Mouse (Mus musculus) limb, embryonic 14.5 days (tissue): ENCODE measurements around the gene Sobp. TPM values are rescaled to one million over a fixed set of nuclear protein-coding genes. Genes with fewer than 3 reads are reported as not detected.

ENCODE experiments used
- ATAC-seq: fragments of 200-750 bp; cut with Nextera tagmentation; 2 replicates; pipeline ENCODE4 v1.8.0; 2017; ENCODE audit warnings: low read depth, moderate number of reproducible peaks, moderate TSS enrichment; ENCODE audit not compliant: low FRiP score
- DNase-seq: peaks from one replicate; pipeline ENCODE4 v3.0.0-alpha.2; 2015; ENCODE audit warnings: low spot score
- H3K27ac ChIP-seq: fragments of 300-500 bp; sonication (generic); replicated peaks from 2 replicates; pipeline ENCODE4 v1.5.1; 2014; ENCODE audit warnings: low read depth, mild to moderate bottlenecking, low read length, moderate library complexity, mixed read lengths
- H3K27me3 ChIP-seq: fragments of 300-500 bp; sonication (generic); 2 replicates; pipeline ENCODE4 v1.6.1; 2014; ENCODE audit warnings: low read length, mixed read lengths; ENCODE audit not compliant: control insufficient read depth, insufficient read depth
- H3K36me3 ChIP-seq: fragments of 300-500 bp; sonication (generic); 2 replicates; pipeline ENCODE4 v1.6.1; 2014; ENCODE audit warnings: mild to moderate bottlenecking, low read length, moderate library complexity, mixed read lengths; ENCODE audit not compliant: control insufficient read depth, insufficient read depth
- H3K4me1 ChIP-seq: fragments of 300-500 bp; sonication (generic); 2 replicates; pipeline ENCODE4 v1.6.1; 2014; ENCODE audit warnings: antibody characterized with exemption, low read length, mixed read lengths; ENCODE audit not compliant: control insufficient read depth, insufficient read depth
- H3K4me2 ChIP-seq: fragments of 300-500 bp; sonication (generic); replicated peaks from 2 replicates; pipeline ENCODE4 v1.6.1; 2014; ENCODE audit warnings: low read depth, mild to moderate bottlenecking, low read length, moderate library complexity; ENCODE audit not compliant: severe bottlenecking
- H3K4me3 ChIP-seq: fragments of 300-500 bp; sonication (generic); replicated peaks from 2 replicates; pipeline ENCODE4 v1.5.1; 2014; ENCODE audit warnings: low read length
- H3K9ac ChIP-seq: fragments of 300-500 bp; sonication (generic); 2 replicates; pipeline ENCODE4 v1.6.1; 2014; ENCODE audit warnings: mild to moderate bottlenecking, low read depth, low read length, moderate library complexity; ENCODE audit not compliant: severe bottlenecking
- H3K9me3 ChIP-seq: fragments of 300-500 bp; sonication (generic); 2 replicates; pipeline ENCODE4 v1.6.1; 2016; ENCODE audit warnings: low read length; ENCODE audit not compliant: control insufficient read depth
- POLR2A ChIP-seq: fragments of 200-500 bp; IDR thresholded peaks from 2 replicates; pipeline ENCODE4 v1.8.0; 2012; ENCODE audit warnings: inconsistent platforms, mild to moderate bottlenecking, moderate library complexity, borderline replicate concordance; ENCODE audit not compliant: insufficient read depth, insufficient read length; ENCODE audit errors: extremely low read depth
- WGBS: fragments of 180-500 bp; shearing (Covaris S2); extraction: QIAGEN DNeasy Blood & Tissue Kit; methylation state at CpG from one replicate; pipeline ENCODE4 v1.1.7; 2014; 5-methylcytosine and 5-hydroxymethylcytosine counted together
- polyA plus RNA-seq, 2 experiments: library from polyadenylated mRNA; depleted of rRNA in 1 of 2; stranded (reverse) in 1 of 2; unstranded in 1 of 2; fragments of >200 nt; fragmentation: Nextera tagmentation in 1 of 2; extraction: Ambion mirVana in 1 of 2; gene quantifications; 2 replicates each; pipeline versions ENCODE4 v1.2.1 to v1.2.3; 2012 to 2014

Gene Sobp
- polyA plus RNA-seq, 2 experiments, result 4.9 to 6.2 TPM

- H3K27me3 ChIP-seq, result no peaks in the 10 kb centered on the region
- H3K9ac ChIP-seq, result no peak overlapping the region
- no peaks in the 10 kb centered on the region for H3K4me1 ChIP-seq
- H3K9me3 ChIP-seq, result no peaks in the 10 kb centered on the region
- H3K27ac ChIP-seq, result no peak overlapping the region
- no peak overlapping the region for H3K4me2 ChIP-seq
- no peak for TF ChIP-seq POLR2A
- WGBS, result 77% methylated on average over 7 of the region's 7 CpGs
- H3K4me3 ChIP-seq, result no peak overlapping the region
- no peak for ATAC-seq
- DNase-seq, result no peak
- peaks cover 7% of the 10 kb centered on the region; the same call in 1 of the 2 replicates for H3K36me3 ChIP-seq
Measured at GRCm38 (mm10) chr10:43065331-43065730, 109.0 kb downstream of the Sobp start.

DNA sequence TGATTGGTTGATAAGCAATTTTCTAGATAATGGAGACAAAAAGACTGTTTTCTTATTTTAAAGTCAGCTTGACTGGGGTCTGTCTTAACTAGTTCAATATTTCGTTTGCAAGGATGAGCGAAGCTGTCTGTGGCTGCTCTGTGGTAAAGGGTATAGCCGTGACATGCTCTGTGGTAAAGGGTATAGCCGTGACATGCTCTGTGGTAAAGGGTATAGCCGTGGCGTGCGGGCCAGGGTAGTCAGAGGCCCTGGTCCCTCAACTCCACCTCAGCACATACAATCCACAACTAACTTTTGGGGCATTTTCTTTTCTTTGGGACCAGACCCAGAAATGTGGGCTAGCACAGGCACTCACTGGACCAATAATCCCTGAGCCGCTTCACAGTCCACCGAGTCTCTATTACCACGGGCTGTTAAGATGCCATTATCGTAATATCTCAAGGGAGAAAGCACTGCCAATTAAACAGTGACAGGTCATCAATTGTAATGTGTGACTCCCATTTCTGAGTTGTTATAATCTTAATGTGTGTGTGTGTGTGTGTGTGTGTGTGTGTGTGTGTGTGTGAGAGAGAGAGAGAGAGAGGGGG lies 112.7 kb downstream of the Sobp start:
- no peaks in the 10 kb centered on the region for H3K9me3 ChIP-seq
- 84% methylated on average over 11 of the region's 11 CpGs for WGBS
- H3K4me3 ChIP-seq, result no peak overlapping the region
- H3K27ac ChIP-seq, result no peak overlapping the region
- H3K36me3 ChIP-seq, result no peaks in the 10 kb centered on the region; the same call in 1 of the 2 replicates
- no peaks in the 10 kb centered on the region for H3K4me1 ChIP-seq
- no peak overlapping the region for H3K4me2 ChIP-seq
- no peak overlapping the region for H3K9ac ChIP-seq
- no peaks in the 10 kb centered on the region for H3K27me3 ChIP-seq
- ATAC-seq (no peak), DNase-seq (no peak)
- no peak for TF ChIP-seq POLR2A

DNA sequence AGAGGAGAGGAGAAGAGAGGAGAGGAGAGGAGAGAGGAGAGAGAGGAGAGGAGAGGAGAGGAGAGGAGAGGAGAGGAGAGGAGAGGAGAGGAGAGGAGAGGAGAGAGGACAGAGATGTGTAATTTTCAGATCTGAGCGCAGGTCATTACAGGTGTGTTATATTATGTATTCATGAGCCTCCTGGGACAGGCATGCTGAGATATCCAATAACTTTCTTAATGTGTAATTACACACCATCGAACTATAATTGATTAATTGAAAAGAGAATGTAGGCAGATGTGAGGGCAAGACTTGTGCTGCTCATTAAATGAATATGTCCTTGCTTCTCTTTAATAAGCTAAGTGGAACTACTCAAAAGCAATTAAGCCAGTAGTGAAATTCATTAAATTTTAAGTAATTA lies 118.9 kb downstream of the Sobp start:
- no peak for TF ChIP-seq POLR2A
- Histone ChIP-seq H3K4me1 (peaks cover 15% of the 10 kb centered on the region), H3K27ac (no peak overlapping the region), H3K9ac (no peak overlapping the region), H3K4me3 (no peak overlapping the region), H3K27me3 (no peaks in the 10 kb centered on the region), H3K36me3 (no peaks in the 10 kb centered on the region), H3K9me3 (no peaks in the 10 kb centered on the region), H3K4me2 (no peak overlapping the region)
- ATAC-seq, result no peak
- no peak for DNase-seq
- 67% methylated on average over 2 of the region's 2 CpGs for WGBS

GRCm38 (mm10) chr10:43054776-43055175 lies 119.6 kb downstream of the Sobp start:
- Histone ChIP-seq H3K27me3 (no peaks in the 10 kb centered on the region), H3K36me3 (no peaks in the 10 kb centered on the region), H3K27ac (no peak overlapping the region), H3K4me3 (no peak overlapping the region), H3K4me1 (peaks cover 15% of the 10 kb centered on the region), H3K4me2 (no peak overlapping the region), H3K9me3 (no peaks in the 10 kb centered on the region), H3K9ac (no peak overlapping the region)
- DNase-seq, result no peak
- WGBS, result 60% methylated on average over 8 of the region's 8 CpGs
- TF ChIP-seq POLR2A, result no peak
- ATAC-seq, result no peak

GRCm38 (mm10) chr10:43053861-43054560 lies 120.3 kb downstream of the Sobp start:
- Histone ChIP-seq H3K27me3 (no peaks in the 10 kb centered on the region), H3K27ac (no peak overlapping the region), H3K9ac (no peak overlapping the region), H3K36me3 (no peaks in the 10 kb centered on the region), H3K9me3 (no peaks in the 10 kb centered on the region), H3K4me2 (no peak overlapping the region), H3K4me3 (no peak overlapping the region), H3K4me1 (peaks cover 15% of the 10 kb centered on the region)
- no peak for TF ChIP-seq POLR2A
- no peak for DNase-seq
- 61% methylated on average over 10 of the region's 10 CpGs for WGBS
- ATAC-seq, result no peak
